Mouse (Mus musculus) forebrain, embryonic 16.5 days (tissue): ENCODE results near the gene Pcdh11x. TPM values are rescaled to one million over a fixed set of nuclear protein-coding genes. Genes with fewer than 3 reads are reported as not detected.

Experiments
- polyA plus RNA-seq: library from polyadenylated mRNA; unstranded; fragments of >200 nt; fragmentation: Nextera tagmentation; extraction: Ambion mirVana; gene quantifications from 2 replicates; pipeline ENCODE4 v1.2.1, GENCODE M21; 2015

Pcdh11x gene
- polyA plus RNA-seq, 1 experiment from 2014 or later = 28.1 TPM

Other genes starting within 250 kb of the Pcdh11x start
- gene H2afb3, start 22.8 kb downstream of the Pcdh11x start, polyA plus RNA-seq = not detected in 2 replicates